Mouse (Mus musculus) brain, embryonic 14.5 days (tissue): ENCODE measurements around the gene Wdr5. TPM values are rescaled to one million over a fixed set of nuclear protein-coding genes. Genes with fewer than 3 reads are reported as not detected.
A peak's percentile ranks its signal among the peaks of the same experiment; 100 is the strongest.
"Not testable (repeated sequence)": the region's sequence is repeated elsewhere in the genome, so short reads cannot be mapped to it uniquely, and the experiment has no call there.

Experiments used
- DNase-seq: peaks from one replicate; pipeline ENCODE4 v3.0.0-alpha.2; 2011; ENCODE audit warnings: low read depth
- CTCF ChIP-seq: fragments of 200-500 bp; IDR thresholded peaks from 2 replicates; pipeline ENCODE4 v1.5.1; 2012; ENCODE audit warnings: inconsistent platforms, mild to moderate bottlenecking, moderate library complexity, borderline replicate concordance; ENCODE audit not compliant: insufficient read depth, insufficient read length; ENCODE audit errors: extremely low read depth
- POLR2A ChIP-seq: fragments of 200-500 bp; IDR thresholded peaks from 2 replicates; pipeline ENCODE4 v1.6.1; 2012; ENCODE audit warnings: mild to moderate bottlenecking, inconsistent platforms, borderline replicate concordance; ENCODE audit not compliant: poor library complexity, insufficient read depth, insufficient read length, severe bottlenecking; ENCODE audit errors: extremely low read depth
- polyA plus RNA-seq: library from polyadenylated mRNA; depleted of rRNA; stranded (reverse); fragments of >200 nt; gene quantifications from 2 replicates; pipeline ENCODE4 v1.2.3, GENCODE M21; 2012

Wdr5 gene
- polyA plus RNA-seq, 1 experiment, result 51.3 TPM

DNA sequence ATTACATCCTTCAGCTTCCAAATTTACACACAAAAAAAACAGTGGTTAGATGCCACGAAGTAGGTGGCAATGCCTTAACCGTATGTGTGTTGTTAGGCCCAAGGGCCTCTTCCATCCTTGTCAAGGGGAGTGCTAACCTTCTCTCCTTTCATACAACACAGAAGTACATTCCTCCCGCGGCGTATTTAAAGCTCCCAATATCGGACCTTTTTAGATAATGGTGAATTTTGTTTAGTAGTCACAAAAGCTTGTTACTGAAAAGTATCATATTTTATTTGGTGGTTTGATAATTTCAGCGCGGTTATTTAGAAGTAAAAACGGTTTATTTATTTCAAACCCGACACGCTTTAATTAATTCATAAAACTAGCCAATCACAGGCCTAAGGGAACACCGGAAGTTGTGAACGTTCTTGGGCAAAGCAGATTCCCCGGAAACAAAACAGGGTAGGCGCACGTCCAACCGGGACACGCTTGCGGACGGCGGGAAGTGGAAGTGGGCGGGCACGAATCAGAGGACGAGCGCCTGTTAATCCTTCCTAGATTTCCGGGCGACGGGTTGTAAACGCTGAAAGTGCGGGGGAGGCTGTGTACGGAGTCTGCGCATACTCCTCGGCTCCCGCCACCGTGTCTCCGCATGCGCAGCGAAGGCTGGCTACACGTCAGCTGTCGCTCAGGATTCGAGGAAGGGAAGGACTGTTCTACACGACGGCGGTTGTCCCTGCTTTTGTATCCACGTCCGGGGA lies 25.0 kb downstream of the Wdr5 start:
- TF ChIP-seq POLR2A (peak; percentile 76; the same call in 1 of the 2 replicates), CTCF (no peak)
- peak; percentile 100 for DNase-seq

DNA sequence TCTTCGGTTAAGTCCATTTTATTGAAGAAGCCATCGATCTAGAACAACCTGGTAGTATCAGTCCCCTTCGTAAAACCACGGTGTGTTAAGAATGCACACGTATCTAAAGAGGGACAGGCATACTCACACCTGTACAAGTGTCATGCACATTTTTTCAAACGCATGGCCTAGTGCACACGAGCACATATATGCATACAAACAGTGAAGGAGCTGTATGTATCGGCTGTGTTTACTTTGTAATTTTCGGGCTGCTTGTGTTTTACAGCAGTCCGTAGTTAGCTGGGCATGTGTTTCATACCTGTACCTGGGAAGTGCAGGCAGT lies 25.5 kb downstream of the Wdr5 start:
- TF ChIP-seq CTCF (no peak), POLR2A (no peak)
- no peak for DNase-seq

DNA sequence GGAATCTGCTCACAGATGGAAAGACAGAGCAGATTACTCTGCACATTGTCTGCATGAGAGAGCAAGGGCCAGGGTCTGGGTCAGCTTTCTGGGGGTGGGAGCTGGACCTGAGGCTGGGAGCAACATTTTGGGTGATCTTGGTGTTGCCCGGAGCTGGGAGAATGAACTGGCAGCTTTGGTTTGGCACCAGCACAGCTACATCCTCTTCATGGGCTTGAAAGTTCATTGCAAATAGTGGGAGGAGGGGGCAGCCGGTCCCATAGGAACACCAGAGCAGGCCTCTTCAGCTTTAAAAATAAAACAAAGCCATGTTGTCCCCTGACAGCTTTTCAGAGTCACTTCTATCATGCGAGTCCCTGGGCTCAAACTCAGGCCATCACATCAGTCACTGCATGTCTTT lies 26.3 kb downstream of the Wdr5 start:
- TF ChIP-seq POLR2A, result no peak
- TF ChIP-seq CTCF, result no peak
- DNase-seq, result no peak

DNA sequence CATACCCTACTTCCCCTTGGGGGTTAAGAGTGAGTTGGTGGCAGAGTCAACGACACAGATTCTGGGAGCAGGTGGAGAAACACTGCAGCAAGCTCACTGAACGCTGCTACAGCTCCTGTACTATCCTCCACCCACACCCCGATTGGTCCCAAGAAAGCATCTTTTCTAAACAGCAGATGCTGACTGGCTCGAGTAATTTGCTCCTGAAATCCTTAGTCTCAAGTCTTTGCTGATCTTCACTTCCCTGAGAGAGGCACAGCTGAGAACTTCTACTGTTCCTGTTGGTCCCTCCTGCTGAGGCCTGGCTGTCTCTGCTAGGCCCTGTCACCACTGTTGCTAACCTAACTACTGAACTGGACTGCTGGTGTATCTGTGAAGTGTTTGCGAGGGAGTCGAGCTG lies 29.7 kb downstream of the Wdr5 start:
- TF ChIP-seq CTCF (no peak), POLR2A (no peak)

DNA sequence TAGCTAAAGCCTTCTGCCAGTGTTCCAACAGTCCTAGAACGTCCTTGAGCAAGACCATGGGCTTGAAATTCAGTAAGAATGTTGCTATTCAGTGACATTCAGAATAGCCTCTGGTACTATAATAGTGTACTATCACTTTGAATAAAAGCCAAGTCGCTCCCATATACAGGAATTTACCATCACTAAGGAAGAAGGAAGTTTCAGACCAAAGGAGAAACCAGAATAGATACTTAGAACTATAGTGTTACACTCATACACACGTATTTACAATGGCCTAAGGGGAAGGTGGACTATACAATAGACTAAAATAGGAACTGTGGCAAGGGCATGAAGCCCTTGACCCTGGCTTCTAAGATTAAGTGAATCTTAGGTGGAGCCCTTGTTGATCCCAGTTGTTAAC lies 30.6 kb downstream of the Wdr5 start:
- DNase-seq, result not testable (repeated sequence)

More for the DNA sequence above, 29.7 kb downstream of the Wdr5 start:
- DNase-seq, result no peak

DNA sequence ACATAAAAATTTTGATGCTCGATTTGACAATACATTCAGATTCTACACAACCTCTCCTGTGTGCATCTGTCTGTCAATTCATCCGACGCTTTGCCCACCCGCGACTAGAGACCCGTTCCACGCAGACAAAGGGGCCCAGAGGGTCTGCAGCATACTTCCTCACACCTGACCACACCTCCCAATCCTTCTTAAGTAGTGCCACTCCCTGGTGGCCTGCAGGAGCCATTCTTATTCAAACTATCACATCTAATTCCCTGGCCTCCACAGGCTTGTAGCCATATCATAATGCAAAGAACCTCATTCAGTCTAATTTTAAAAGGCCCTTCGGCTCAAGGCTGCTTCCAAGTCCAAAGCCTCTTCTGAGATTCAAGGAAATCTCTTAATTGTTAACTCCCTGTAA lies 31.1 kb downstream of the Wdr5 start:
- not testable (repeated sequence) for DNase-seq

DNA sequence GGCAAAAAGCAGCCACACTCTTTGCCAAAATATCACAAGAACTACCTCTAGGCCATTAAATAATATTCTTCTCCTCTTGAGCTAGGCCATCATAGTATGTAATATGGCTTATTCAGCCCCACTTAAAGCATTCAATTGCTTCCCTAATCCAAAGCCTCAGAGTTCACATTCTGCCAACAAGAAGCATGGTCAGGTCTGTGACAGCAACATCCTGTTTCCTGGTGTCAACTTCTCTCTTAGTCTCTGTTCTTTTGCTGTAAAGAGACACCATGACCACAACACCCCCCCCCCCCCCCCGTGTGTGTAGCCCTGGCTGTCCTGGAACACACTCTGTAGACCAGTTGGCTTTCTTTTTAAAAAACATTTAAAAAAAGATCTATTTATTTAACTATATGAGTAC lies 32.4 kb downstream of the Wdr5 start:
- no peak for DNase-seq
- TF ChIP-seq CTCF (no peak), POLR2A (no peak)

DNA sequence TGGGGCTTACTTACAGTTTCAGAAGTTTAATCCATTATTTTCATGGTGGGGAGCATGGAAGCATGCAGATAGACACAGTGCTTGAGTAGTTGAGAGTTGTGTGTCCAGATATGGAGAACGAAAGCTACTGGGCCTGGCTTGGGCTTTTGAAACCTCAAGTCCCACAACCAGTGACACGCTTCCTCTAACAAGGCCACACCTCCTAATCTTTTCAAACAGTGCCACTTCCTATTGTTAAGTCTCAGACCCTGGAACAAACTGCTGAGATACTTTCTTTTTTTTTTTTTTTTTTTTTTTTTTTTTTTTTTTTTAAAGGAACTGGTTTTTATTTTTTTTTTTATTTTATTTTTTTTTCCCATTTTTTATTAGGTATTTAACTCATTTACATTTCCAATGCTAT lies 33.0 kb downstream of the Wdr5 start:
- TF ChIP-seq CTCF (no peak), POLR2A (no peak)
- no peak for DNase-seq

DNA sequence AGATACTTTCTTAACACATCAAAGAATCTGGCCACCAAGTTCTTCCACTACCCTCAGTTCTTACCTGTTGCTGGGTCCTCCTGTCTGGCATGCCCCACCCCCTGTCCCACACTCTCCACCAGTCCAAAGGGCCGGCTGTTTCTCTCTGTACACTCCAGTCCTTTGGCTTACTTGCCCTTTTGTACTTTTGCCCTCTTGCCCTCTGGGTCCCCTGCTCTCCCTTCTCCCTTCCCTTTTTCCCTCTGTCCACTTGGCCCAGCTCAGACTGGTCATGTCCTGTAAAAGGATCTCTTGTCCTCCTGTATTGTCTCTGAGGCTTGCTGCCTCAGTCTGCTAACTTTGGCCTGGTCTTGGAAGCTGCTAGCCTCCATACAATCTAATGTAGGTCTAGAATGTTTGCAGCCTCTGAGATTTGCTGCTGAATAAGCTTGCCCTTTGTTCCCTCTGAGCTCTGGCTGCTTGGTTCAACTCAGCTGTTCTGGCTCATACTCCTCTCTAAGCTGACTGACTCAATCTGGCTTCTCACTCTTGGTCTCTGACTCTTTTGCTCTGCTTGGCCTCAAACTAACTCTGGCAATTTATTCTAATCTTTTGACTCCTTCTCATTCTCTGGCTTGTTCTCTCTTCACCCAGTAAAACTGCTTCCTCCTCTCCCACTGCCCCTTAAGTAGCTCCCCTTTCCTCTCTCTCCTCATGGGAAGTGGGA lies 33.9 kb downstream of the Wdr5 start:
- TF ChIP-seq POLR2A (no peak), CTCF (no peak)
- no peak for DNase-seq

DNA sequence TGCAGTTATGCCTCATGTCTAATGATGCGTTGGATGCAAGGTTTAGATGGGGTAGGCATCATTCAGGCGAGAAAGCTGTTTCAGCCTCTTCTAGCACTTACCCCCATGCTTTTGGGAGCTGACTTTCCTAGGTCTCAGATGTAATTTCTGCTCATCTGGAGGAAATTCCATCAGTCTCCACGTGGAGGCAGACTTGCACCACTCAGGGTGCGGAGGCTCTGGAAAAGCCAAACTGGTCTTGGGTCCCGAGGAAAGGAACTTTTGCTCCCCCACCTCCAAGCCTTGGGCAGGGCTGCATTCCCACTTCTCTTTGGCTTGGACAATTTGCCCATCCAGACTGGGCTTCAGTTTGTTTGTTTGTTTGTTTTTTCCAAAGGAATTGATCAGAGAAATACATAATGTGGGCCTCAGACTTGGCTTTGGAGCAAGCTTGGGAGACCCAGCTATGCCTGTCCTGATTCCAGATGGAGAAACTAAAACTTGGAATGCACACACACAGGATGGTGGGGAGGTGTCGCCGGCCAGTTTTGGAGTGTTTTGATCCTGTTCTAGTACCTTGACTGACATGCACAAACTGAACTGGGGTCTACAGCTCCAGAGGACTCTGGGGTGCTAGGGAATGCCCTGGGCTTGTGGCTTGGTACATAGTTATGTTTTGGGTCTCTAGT lies 37.8 kb downstream of the Wdr5 start:
- TF ChIP-seq CTCF, result peak; percentile 95
- no peak for TF ChIP-seq POLR2A
- peak; percentile 74 for DNase-seq

DNA sequence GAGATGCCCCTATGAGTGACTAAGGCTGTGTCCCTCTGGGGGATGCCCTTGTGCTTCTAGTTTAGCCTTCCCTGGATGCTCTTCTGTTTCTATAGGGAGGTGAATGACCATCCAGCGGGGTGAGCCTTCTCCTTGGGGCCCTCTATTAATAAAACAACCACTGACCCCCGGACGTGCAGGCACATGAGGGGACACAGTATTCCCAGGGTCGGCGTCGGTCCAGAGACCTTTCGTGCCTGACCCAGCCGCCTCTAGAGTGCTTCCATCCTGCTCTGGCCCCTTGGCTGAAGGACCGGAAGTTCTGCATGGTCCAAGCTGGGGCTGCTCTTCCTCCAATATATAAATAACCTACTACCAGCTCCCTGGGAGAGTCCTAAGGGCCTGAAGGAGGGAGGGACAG lies 39.4 kb downstream of the Wdr5 start:
- DNase-seq, result no peak
- TF ChIP-seq CTCF (no peak), POLR2A (no peak)

DNA sequence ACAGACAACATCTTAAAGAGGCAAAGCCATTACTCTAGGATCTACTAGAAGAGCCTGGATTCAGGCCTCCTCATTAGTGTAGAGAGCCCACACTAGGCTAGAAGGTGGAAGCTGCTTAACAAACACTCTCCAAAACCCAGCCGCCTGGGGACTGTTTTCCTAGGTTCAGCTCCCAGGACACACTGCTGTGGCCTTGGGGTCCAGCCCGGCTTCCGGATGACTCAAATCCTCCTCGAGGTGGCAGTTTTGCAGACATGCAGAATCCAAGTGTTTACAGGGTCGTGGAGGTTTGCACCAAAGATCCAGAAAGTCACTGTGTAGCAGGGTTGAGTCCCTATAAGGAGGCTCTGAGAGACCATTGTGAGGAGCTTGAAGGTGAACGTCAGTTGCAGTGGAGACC lies 42.0 kb downstream of the Wdr5 start:
- TF ChIP-seq CTCF (no peak), POLR2A (no peak)
- DNase-seq, result no peak
